Mouse (Mus musculus): ENCODE results near the gene Plxdc1. TPM values are rescaled to one million over a fixed set of nuclear protein-coding genes. Genes with fewer than 3 reads are reported as not detected.

The Plxdc1 gene
- polyA plus RNA-seq, 1 experiment from 2014 or later, result 0.77 TPM

GRCm38 (mm10) chr11:97987551-97988526 lies 1.6 kb upstream of the Plxdc1 start:
- ATAC-seq (replicated peaks; ENCODE audit: low FRiP score), result peak; percentile 80
- H3K4me2 ChIP-seq, result peak overlapping the region; percentile 82
- peak overlapping the region; percentile 94 for H3K27ac ChIP-seq (ENCODE audit: low read depth, low read length)
- peak; percentile 94 for DNase-seq (ENCODE audit: low spot score)
- no peaks in the 10 kb centered on the region for H3K9me3 ChIP-seq (ENCODE audit: control insufficient read depth, low read length)
- WGBS, result under 1% methylated on average over 42 of the region's 42 CpGs
- peak overlapping the region; percentile 83 for H3K9ac ChIP-seq (ENCODE audit: low read depth, low read length)
- H3K36me3 ChIP-seq (ENCODE audit: control insufficient read depth, insufficient read depth, low read length), result no peaks in the 10 kb centered on the region
- H3K4me3 ChIP-seq (ENCODE audit: low read depth, low read length), result peak overlapping the region; percentile 90
- peaks cover 38% of the 10 kb centered on the region for H3K27me3 ChIP-seq (replicated peaks; ENCODE audit: control insufficient read depth, insufficient read depth, low read length)
- peaks cover 20% of the 10 kb centered on the region for H3K4me1 ChIP-seq (replicated peaks; ENCODE audit: control insufficient read depth, insufficient read depth, low read length)

DNA sequence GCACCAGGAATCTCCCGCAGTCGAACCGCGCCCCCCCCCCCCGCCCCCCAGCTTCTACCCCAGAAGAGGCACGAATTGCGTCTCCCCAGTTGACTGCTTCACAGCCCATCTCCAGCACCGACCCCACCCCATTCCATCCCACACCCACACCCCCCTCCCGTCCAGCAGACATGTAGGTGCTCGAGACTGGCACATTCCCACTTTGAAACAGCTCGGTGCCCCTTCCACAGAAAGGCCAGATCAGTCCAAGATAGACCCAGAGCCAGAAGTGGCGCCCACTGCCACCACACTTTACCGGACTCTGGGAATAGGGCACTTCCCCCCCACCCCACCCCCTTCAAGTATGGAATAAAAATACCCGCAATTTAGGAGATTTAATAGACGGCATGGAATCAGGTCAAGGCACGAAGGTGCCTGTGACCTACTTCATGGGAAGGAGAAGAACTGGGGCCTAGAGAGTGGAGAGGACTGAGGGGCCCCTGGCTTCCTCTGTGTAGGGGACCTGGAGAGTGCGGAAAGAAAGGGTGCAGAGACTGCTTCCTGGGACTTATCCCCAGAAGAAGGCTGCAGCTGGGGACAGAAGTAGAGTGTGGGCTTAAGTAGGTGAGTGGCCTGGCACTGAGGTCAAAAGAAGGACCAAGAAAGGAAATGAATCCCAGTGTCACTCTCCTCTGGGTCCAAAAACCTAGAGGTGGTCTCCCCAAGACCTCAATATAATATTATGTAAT lies 658 bp upstream of the Plxdc1 start:
- Histone ChIP-seq H3K9me3 (ENCODE audit: control insufficient read depth, low read length) (no peaks in the 10 kb centered on the region), H3K4me3 (ENCODE audit: low read depth, low read length) (peak overlapping the region; percentile 90), H3K27me3 (replicated peaks; ENCODE audit: control insufficient read depth, insufficient read depth, low read length) (peaks cover 40% of the 10 kb centered on the region), H3K27ac (ENCODE audit: low read depth, low read length) (no peak overlapping the region), H3K36me3 (ENCODE audit: control insufficient read depth, insufficient read depth, low read length) (no peaks in the 10 kb centered on the region), H3K4me2 (peak overlapping the region; percentile 86), H3K9ac (ENCODE audit: low read depth, low read length) (no peak overlapping the region), H3K4me1 (replicated peaks; ENCODE audit: control insufficient read depth, insufficient read depth, low read length) (peaks cover 20% of the 10 kb centered on the region)
- WGBS, result 24% methylated on average over 17 of the region's 17 CpGs
- ATAC-seq (replicated peaks; ENCODE audit: low FRiP score), result no peak
- DNase-seq (ENCODE audit: low spot score), result no peak

DNA sequence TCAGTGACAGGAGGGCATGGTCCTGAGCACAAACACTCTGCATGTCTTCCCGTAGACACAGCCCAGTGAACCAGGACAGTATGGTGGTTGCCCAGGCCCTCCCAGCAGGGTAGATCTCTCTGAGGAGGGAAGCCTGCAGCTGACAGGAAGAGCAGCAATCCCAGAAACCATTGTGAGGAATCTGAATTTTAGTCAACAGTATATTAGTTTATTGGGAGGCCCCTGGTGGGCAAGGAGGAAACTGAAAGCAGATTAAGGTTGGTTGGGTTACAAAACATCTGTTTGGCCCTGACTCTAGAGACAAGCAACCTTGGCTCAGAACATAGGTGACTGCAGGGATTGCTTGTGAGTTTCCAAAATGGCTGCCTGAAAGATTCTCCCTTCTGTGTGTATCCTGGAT lies 2.3 kb downstream of the Plxdc1 start:
- Histone ChIP-seq H3K36me3 (ENCODE audit: control insufficient read depth, insufficient read depth, low read length) (no peaks in the 10 kb centered on the region), H3K27ac (ENCODE audit: low read depth, low read length) (no peak overlapping the region), H3K9ac (ENCODE audit: low read depth, low read length) (no peak overlapping the region), H3K4me2 (no peak overlapping the region), H3K4me3 (ENCODE audit: low read depth, low read length) (no peak overlapping the region), H3K27me3 (replicated peaks; ENCODE audit: control insufficient read depth, insufficient read depth, low read length) (peaks cover 43% of the 10 kb centered on the region), H3K9me3 (ENCODE audit: control insufficient read depth, low read length) (no peaks in the 10 kb centered on the region), H3K4me1 (replicated peaks; ENCODE audit: control insufficient read depth, insufficient read depth, low read length) (peaks cover 8% of the 10 kb centered on the region)
- WGBS, result 77% methylated on average over 1 of the region's 1 CpGs
- DNase-seq (ENCODE audit: low spot score), result no peak
- ATAC-seq (replicated peaks; ENCODE audit: low FRiP score), result no peak

DNA sequence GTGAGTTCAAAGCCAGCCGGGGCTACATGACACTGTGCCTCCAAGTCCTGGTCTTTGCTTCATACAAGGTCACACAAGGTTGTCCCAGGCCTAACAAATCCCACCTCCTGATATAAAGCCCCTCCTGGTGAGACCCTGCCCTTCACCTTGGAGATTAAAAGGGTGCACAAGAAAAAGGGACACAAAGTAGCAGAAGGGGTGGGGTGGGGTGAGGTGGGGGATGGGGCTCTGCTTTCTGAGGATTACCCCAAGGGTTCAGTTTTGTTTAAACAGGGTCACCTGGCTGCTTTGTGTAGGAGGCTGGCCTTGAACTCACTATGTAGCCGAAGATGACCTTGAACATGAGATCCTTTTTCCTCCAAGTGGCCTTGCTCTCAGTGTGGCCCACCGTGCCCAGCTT lies 2.7 kb downstream of the Plxdc1 start:
- ATAC-seq (replicated peaks; ENCODE audit: low FRiP score), result no peak
- peaks cover 43% of the 10 kb centered on the region for H3K27me3 ChIP-seq (replicated peaks; ENCODE audit: control insufficient read depth, insufficient read depth, low read length)

GRCm38 (mm10) chr11:97982721-97983120 lies 3.5 kb downstream of the Plxdc1 start:
- no peak overlapping the region for H3K9ac ChIP-seq (ENCODE audit: low read depth, low read length)
- no peak overlapping the region for H3K4me3 ChIP-seq (ENCODE audit: low read depth, low read length)
- no peak overlapping the region for H3K4me2 ChIP-seq
- H3K27me3 ChIP-seq (replicated peaks; ENCODE audit: control insufficient read depth, insufficient read depth, low read length), result peaks cover 45% of the 10 kb centered on the region
- no peak for DNase-seq (ENCODE audit: low spot score)
- no peak for ATAC-seq (replicated peaks; ENCODE audit: low FRiP score)
- H3K27ac ChIP-seq (ENCODE audit: low read depth, low read length), result no peak overlapping the region
- no peaks in the 10 kb centered on the region for H3K36me3 ChIP-seq (ENCODE audit: control insufficient read depth, insufficient read depth, low read length)
- H3K4me1 ChIP-seq (replicated peaks; ENCODE audit: control insufficient read depth, insufficient read depth, low read length), result peaks cover 8% of the 10 kb centered on the region
- H3K9me3 ChIP-seq (ENCODE audit: control insufficient read depth, low read length), result no peaks in the 10 kb centered on the region
- 80% methylated on average over 9 of the region's 9 CpGs for WGBS

More for the DNA sequence above, 2.7 kb downstream of the Plxdc1 start:
- H3K9ac ChIP-seq (ENCODE audit: low read depth, low read length), result no peak overlapping the region
- H3K36me3 ChIP-seq (ENCODE audit: control insufficient read depth, insufficient read depth, low read length), result no peaks in the 10 kb centered on the region
- 77% methylated on average over 3 of the region's 3 CpGs for WGBS
- DNase-seq (ENCODE audit: low spot score), result no peak
- H3K27ac ChIP-seq (ENCODE audit: low read depth, low read length), result no peak overlapping the region
- no peak overlapping the region for H3K4me2 ChIP-seq
- H3K4me3 ChIP-seq (ENCODE audit: low read depth, low read length), result no peak overlapping the region
- H3K4me1 ChIP-seq (replicated peaks; ENCODE audit: control insufficient read depth, insufficient read depth, low read length), result peaks cover 8% of the 10 kb centered on the region
- H3K9me3 ChIP-seq (ENCODE audit: control insufficient read depth, low read length), result no peaks in the 10 kb centered on the region

GRCm38 (mm10) chr11:97980531-97980966 lies 5.7 kb downstream of the Plxdc1 start:
- H3K27me3 ChIP-seq (replicated peaks; ENCODE audit: control insufficient read depth, insufficient read depth, low read length), result peaks cover 28% of the 10 kb centered on the region
- H3K9ac ChIP-seq (ENCODE audit: low read depth, low read length), result no peak overlapping the region
- no peak overlapping the region for H3K4me3 ChIP-seq (ENCODE audit: low read depth, low read length)
- H3K36me3 ChIP-seq (ENCODE audit: control insufficient read depth, insufficient read depth, low read length), result no peaks in the 10 kb centered on the region
- H3K4me2 ChIP-seq, result no peak overlapping the region
- H3K27ac ChIP-seq (ENCODE audit: low read depth, low read length), result no peak overlapping the region
- no peaks in the 10 kb centered on the region for H3K9me3 ChIP-seq (ENCODE audit: control insufficient read depth, low read length)
- H3K4me1 ChIP-seq (replicated peaks; ENCODE audit: control insufficient read depth, insufficient read depth, low read length), result no peaks in the 10 kb centered on the region; the same call in 1 of the 2 replicates
- ATAC-seq (replicated peaks; ENCODE audit: low FRiP score) (no peak), DNase-seq (ENCODE audit: low spot score) (no peak)
- 58% methylated on average over 9 of the region's 9 CpGs for WGBS

DNA sequence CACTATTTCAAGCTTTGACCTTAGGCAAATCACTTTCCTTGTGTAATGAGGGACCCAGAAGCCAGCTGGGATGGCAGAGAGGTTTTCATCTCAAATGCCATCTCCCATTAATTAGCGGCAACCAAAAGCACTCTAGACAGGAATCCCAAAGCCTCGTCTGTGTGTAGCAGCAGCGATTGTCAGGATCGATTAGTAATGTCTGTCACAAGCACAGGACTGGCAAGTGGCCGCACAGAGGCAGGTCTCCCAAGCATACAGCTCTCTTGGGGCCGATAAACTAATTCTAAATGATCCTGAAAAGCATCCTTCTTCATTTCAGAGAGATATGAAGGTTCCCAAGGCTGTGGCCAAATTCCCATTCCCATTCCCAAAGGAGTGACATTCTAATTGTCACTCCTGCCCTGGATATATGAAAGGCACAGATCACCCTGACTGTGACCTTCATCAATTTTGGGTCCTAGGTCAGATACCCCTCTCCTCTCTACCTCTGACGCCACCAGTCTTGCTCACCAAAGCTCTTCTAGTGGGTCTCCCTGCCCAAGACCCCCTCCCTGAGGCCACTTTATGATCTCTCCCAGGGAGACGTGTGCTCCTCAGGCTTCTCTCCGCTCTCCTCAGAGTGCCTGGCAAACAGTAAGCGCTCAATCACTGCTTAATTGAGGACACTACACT lies 6.3 kb downstream of the Plxdc1 start:
- H3K4me3 ChIP-seq (ENCODE audit: low read depth, low read length), result no peak overlapping the region
- H3K4me1 ChIP-seq (replicated peaks; ENCODE audit: control insufficient read depth, insufficient read depth, low read length), result no peaks in the 10 kb centered on the region
- no peak overlapping the region for H3K27ac ChIP-seq (ENCODE audit: low read depth, low read length)
- WGBS, result 63% methylated on average over 10 of the region's 10 CpGs
- no peak overlapping the region for H3K4me2 ChIP-seq
- peaks cover 22% of the 10 kb centered on the region for H3K27me3 ChIP-seq (replicated peaks; ENCODE audit: control insufficient read depth, insufficient read depth, low read length)
- ATAC-seq (replicated peaks; ENCODE audit: low FRiP score) (no peak), DNase-seq (ENCODE audit: low spot score) (no peak)
- no peaks in the 10 kb centered on the region for H3K36me3 ChIP-seq (ENCODE audit: control insufficient read depth, insufficient read depth, low read length)
- no peaks in the 10 kb centered on the region for H3K9me3 ChIP-seq (ENCODE audit: control insufficient read depth, low read length)
- no peak overlapping the region for H3K9ac ChIP-seq (ENCODE audit: low read depth, low read length)

GRCm38 (mm10) chr11:97978392-97978791 lies 7.9 kb downstream of the Plxdc1 start:
- Histone ChIP-seq H3K9me3 (ENCODE audit: control insufficient read depth, low read length) (no peaks in the 10 kb centered on the region), H3K4me1 (replicated peaks; ENCODE audit: control insufficient read depth, insufficient read depth, low read length) (no peaks in the 10 kb centered on the region), H3K27me3 (replicated peaks; ENCODE audit: control insufficient read depth, insufficient read depth, low read length) (peaks cover 9% of the 10 kb centered on the region), H3K4me2 (no peak overlapping the region), H3K9ac (ENCODE audit: low read depth, low read length) (no peak overlapping the region), H3K36me3 (ENCODE audit: control insufficient read depth, insufficient read depth, low read length) (no peaks in the 10 kb centered on the region), H3K27ac (ENCODE audit: low read depth, low read length) (no peak overlapping the region), H3K4me3 (ENCODE audit: low read depth, low read length) (no peak overlapping the region)
- WGBS, result 80% methylated on average over 13 of the region's 13 CpGs
- DNase-seq (ENCODE audit: low spot score) (no peak), ATAC-seq (replicated peaks; ENCODE audit: low FRiP score) (no peak)

Data from liver, embryonic 11.5 days (tissue).